Mouse (Mus musculus) cerebellum, postnatal 14 days (tissue): ENCODE data around the gene Thap3.

ENCODE experiments used
- DNase-seq, 2 experiments: peaks; one replicate each; pipeline ENCODE4 v3.0.0; 2021; ENCODE audit warnings: mixed read lengths in 2 of 2

The Thap3 gene

GRCm38 (mm10) chr4:151981363-151981762 lies 7.4 kb downstream of the Thap3 start:
- peak; percentile 90 for DNase-seq

GRCm38 (mm10) chr4:151980699-151981098 lies 8.1 kb downstream of the Thap3 start:
- peak in 1 of 2 experiments; percentile 35 for DNase-seq

DNA sequence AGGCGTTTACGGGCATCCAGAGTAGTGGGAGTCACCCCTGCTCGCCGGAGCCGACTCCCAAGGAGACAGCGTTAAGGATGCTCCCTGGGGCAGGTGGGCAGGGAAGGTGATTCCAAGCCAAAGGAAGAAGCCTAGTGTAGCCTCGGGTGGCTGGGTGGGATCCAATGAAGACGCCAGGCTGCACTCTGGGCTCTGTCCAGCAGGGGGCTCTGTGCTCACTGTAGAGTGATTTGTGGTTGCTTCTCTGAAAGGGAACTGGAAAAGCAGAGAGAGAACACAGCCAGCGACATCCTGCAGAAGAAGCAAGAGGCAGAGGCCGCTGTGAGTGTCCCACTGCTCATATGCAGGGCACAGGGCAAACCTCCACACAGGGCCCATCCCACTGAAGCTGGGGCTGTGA lies 11.0 kb downstream of the Thap3 start:
- peak; percentile 93 to 97 for DNase-seq

DNA sequence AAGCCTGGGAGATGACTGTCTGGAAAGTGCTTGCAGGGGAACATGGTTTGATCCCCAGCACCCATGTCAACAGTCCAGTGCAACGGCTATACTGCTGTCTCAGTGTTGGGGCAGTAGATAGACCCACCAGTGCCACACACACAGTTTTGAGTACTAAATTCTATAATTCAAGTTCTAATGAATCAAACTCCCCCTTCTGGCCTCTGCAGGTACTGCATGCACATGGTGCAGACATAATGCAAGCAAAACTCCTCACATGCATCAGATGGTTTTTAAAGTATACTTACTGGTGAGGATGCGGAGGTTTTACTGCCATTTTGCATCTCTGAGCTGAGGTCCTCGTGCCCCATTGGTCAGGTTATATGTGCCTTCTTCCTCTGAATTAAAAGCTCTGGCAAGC lies 13.4 kb downstream of the Thap3 start:
- peak; percentile 39 to 78 for DNase-seq

DNA sequence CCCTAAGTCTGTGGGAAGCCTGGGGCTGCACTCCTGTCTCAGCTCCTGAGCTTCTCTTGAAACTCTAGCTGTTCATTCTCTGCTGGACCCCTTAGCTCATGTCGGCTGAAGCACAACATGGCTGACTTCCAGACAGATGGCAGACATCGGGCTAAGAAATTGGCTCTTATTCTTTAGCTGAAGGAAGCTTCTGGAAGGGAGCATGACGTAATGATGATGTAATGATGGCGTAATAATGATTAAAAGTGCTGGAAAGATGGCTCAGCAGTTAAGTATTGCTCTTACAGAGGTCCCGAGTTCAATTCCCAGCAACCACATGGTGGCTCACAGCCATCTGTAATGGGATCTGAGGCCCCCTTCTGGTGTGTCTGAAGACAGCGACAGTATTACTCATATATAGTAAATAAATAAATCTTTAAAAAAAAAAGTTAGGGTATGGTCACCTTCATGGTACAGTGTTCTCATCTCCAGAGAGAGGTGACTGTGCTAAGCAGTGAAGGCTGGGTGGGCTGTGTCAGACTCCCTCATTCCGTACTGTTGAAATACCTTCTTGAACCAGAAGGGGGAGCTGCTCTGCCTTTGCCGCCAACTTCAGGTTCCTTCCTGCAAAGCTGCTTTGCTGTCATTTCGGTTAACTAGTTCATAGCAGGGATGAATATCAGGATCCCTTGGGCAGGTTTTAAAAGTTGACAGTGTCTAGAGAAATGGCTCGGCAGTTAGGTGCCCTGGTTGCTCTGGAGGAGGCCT lies 16.4 kb downstream of the Thap3 start:
- peak; percentile 62 to 77 for DNase-seq

DNA sequence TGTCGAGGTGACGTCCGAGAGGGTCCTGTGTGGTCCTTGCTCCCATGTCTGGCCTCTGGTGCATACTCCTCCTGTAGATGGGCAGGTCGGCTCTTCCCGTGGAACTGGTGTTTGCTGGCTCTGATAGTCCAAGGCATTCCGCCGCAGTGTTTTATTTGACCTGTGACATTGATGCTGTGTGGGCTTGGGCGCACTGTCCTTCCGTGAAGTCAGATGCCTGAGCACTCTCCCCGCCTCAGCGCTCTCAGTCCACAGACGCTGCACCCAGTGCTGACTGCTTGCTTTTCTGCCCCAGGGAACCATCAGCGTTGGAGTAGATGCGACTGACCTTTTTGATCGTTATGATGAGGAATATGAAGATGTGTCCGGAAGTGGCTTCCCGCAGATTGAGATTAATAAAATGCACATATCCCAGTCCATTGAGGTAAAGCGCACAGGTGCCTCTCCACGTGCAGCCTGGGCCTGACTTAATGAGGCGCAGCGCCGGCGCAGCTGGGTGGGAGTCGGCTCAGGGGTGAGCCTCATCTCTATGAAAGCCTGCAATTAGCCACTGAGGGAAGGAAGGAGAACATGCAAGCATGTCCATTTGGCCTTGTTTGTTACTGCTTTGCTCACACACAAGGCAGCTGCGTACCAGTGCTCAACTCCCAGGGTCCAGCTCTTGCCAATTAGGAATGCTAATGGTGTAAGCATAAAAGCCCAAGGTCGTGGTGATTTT lies 20.4 kb downstream of the Thap3 start:
- DNase-seq, result no peak

GRCm38 (mm10) chr4:151962817-151963216 lies 26.0 kb downstream of the Thap3 start:
- DNase-seq, result no peak

GRCm38 (mm10) chr4:151960513-151960854 lies 28.3 kb downstream of the Thap3 start:
- no peak for DNase-seq

- no peak for DNase-seq
Measured at GRCm38 (mm10) chr4:151959849-151960512, 28.8 kb downstream of the Thap3 start.

GRCm38 (mm10) chr4:151957584-151958315 lies 31.0 kb downstream of the Thap3 start:
- no peak for DNase-seq

DNA sequence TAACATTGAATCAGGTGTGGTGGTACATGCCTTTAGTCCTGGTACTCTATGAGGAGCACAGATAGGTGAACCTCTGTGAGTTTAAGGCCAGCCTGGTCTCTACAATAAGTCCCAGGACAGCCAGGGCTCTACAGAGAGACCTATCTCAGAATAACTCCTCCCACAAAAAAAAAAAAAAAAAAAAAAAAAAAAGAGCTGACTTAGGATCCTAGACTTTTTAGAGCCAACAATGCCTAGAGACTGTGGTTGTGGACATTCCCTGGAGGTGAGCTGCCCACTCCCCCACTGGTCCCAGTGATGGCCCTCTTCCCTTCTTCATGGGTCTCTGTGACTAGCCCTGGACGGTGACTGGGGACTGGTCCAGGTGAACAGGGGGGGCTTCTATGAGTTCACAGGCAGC lies 33.0 kb downstream of the Thap3 start:
- DNase-seq, result no peak

- no peak for DNase-seq
Measured at GRCm38 (mm10) chr4:151953209-151953608, 35.6 kb downstream of the Thap3 start.

DNA sequence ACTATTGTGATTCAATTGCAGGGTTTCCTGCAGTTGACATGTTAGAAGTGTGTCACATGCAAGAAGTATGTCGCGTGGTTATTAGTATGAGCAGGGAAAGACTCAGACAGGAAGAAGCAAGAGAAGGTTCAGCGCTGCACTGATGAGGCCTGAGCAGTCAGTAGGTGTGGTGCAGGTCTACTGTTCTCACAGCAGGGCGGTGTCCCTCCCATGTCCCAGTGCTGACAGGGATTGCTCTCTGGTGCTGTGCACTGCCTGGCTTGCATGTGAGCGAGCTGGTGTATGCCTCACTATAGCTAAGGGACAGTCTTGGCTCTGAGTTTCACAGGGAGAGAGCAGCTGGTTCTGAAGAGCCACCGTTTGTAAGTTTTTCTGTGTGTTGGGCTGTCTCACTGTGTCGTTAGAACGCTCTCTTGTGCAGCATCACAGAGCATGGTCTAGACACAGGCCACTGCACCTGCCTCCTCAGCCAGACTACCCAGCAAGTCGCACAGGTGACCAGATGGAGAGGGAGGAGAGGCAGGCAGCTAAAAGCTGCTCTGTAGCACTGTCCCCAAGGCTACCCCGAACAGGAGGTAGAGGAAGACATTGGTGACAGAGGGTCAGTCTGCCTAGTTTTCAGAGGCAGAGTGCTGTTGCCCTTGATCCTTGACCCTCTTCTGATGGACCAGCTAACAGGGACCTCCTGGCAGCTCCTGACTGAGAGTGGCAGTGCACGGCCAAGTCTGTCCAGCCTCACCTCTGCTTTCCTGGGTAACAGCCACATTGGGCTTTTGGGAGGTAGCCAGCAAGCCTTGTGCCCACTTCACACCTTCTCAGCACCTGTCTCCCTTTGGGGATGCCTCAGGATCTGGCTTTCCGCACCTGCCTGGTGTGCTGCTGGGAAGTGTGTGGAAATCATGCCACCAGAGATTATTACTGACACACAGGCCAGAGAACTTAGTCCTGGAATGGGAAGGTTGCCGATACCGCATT lies 40.0 kb downstream of the Thap3 start:
- peak; percentile 66 to 72 for DNase-seq

DNA sequence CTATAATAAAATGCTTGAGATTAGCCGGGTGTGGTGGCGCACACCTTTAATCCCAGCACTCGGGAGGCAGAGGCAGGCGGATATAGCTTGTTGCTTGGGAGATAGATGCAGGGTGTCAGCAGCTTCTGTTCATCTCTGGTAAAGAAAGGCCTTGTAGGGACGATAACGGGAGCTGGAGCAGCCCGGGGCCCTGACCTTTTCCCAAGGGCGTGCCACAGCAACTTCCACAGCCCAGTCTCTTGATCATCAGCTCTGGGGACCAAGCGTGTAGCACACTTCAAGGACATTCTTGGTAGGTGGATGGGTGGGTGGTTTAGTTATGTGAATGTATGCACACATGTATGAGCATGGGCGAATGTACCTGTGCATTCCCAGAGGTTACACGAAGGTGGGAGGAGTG lies 42.6 kb downstream of the Thap3 start:
- no peak for DNase-seq

DNA sequence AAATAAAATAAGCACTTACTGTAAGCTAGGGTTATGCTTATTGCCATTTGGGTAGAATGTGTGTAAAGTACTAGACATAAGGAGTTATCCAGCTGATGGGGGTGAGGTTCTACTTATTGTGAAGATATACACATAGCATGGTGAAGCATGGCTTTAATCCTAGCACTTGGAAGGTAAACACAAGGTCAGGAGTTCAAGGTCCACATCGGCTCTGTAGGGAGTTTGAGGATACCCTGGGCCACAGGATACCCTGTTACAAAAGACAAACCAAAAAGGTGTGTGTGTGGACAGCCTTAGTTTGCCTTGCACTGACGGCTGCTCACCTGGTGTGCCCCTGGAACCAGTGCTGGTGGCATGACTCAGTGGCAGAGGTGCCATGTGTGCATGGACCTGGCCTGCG lies 50.7 kb downstream of the Thap3 start:
- no peak for DNase-seq

DNA sequence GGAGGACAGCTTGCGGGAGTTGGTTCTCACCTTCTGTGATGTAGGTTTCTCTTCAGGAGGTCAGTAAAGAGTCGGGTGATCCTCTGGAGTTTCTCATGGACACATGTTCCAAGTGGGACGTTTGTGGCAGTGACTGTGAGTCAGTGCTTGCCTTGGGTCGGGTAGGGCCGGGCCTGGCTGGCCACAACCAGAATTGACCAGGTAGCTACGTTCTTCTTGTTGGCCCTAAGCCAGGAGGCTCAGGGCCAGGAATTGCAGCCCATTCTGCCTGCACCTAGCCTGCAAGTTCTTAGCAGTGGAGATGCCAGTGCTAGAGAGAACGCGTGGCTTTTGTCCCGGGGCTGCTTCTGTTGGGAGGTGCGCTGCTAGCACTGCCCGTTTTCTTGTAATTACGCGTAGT lies 51.4 kb downstream of the Thap3 start:
- DNase-seq, result peak in 1 of 2 experiments; percentile 20

GRCm38 (mm10) chr4:151934215-151934572 lies 54.6 kb downstream of the Thap3 start:
- peak; percentile 18 to 36 for DNase-seq

DNA sequence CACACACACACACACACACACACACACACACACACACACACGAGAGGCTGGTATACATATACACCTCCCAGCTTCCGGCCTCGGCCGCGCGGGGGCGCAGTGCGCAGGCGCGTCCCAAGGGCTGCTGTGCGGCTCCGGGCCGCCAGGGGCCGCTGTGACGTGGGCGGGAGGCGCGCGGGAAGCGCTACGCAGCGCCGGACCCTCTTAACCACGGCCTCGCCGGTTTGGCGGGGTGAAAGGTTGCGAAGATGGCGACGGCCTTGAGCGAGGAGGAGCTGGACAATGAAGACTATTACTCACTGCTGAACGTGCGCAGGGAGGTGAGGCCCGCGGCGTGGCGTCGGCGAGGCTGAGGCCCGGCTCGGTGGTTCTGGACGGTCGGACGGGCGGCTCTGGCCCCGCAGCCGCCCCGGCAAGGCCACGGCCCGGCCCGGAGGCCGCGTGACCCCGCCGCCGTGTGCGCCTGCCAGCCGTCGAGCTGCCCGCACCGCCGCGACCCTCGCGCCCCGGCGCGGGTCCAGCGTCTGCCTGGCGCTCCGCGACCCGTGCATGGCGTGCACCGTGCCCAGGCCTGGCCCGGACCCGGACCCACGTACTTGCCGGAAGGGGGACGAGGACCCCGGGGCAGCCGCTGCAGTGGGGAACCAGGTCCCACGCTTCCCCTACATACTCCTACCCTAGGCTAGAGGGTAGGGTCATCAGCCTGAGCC lies 55.1 kb downstream of the Thap3 start, which contains the start of gene Dnajc11:
Dnajc11 (plus strand) TSS at position 187 of the 710 bp plus-strand sequence.
- DNase-seq, result peak; percentile 96 to 97
